Mouse (Mus musculus) G1E (cell line): ENCODE data around the gene Coro1c.
A peak's percentile ranks its signal among the peaks of the same experiment; 100 is the strongest.

Experiments
- CTCF ChIP-seq: IDR thresholded peaks from 2 replicates; pipeline ENCODE4 v1.5.1; 2012; ENCODE audit warnings: low read depth, low read length, inconsistent platforms, mixed read lengths
- GATA1 ChIP-seq: IDR thresholded peaks from 2 replicates; pipeline ENCODE4 v1.6.1; 2012; ENCODE audit warnings: borderline replicate concordance, low read length, inconsistent platforms, mixed read lengths
- POLR2AphosphoS5 ChIP-seq: IDR thresholded peaks from 2 replicates; pipeline ENCODE4 v1.6.1; 2012; ENCODE audit warnings: low read depth, low read length, inconsistent platforms; ENCODE audit not compliant: insufficient replicate concordance
- TAL1 ChIP-seq: conservative IDR thresholded peaks from 2 replicates; pipeline ENCODE4 v1.6.1; 2012; ENCODE audit warnings: low read depth, low read length, inconsistent platforms, mixed read lengths

DNA sequence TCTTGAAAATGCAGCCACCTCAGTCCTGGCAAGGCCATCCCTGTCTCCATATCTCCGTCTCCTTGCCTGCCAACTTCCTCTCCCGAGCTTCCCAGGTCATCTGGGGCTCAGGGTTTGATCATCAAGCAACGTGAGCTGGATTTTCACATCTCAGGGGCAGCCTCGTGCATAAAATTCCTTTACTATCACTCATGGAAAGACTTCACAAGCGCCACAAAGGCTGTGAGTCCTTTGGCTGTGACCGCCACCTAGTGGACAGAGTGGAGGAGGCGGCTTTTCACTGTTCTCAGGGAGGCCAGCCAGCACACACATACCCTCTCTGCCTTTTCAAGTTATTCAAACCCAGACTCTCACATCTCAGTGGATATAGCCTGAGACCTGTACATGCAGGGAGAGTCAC is 45.9 kb upstream of the Coro1c start:
- TF ChIP-seq CTCF, result peak; percentile 83
- TF ChIP-seq GATA1, result no peak
- TF ChIP-seq TAL1, result no peak
- TF ChIP-seq POLR2AphosphoS5, result no peak
